Mouse (Mus musculus) neural tube, embryonic 13.5 days (tissue): ENCODE data around the gene Ube2ql1. TPM values are rescaled to one million over a fixed set of nuclear protein-coding genes. Genes with fewer than 3 reads are reported as not detected.

Experiments
- polyA plus RNA-seq: library from polyadenylated mRNA; unstranded; fragments of >200 nt; fragmentation: Nextera tagmentation; extraction: Ambion mirVana; gene quantifications from 2 replicates; pipeline ENCODE4 v1.2.1, GENCODE M21; 2015

Ube2ql1 gene
- polyA plus RNA-seq, 1 experiment from 2014 or later: 43.3 TPM

Other genes with a start within 250 kb of the Ube2ql1 start
- gene Nsun2, start 206.1 kb downstream of the Ube2ql1 start, polyA plus RNA-seq: 78.5 and 87.1 TPM in 2 replicates
- gene Tent4a, start 205.3 kb downstream of the Ube2ql1 start, polyA plus RNA-seq: 6.1 and 6.3 TPM in 2 replicates
- gene Srd5a1, start 128.4 kb downstream of the Ube2ql1 start, polyA plus RNA-seq: 20.5 and 25.7 TPM in 2 replicates
- gene Med10, start 62.5 kb upstream of the Ube2ql1 start, polyA plus RNA-seq: 203 and 209 TPM in 2 replicates